12 mouse cellular contexts compared by ENCODE assay signal in the genomic region with DNA sequence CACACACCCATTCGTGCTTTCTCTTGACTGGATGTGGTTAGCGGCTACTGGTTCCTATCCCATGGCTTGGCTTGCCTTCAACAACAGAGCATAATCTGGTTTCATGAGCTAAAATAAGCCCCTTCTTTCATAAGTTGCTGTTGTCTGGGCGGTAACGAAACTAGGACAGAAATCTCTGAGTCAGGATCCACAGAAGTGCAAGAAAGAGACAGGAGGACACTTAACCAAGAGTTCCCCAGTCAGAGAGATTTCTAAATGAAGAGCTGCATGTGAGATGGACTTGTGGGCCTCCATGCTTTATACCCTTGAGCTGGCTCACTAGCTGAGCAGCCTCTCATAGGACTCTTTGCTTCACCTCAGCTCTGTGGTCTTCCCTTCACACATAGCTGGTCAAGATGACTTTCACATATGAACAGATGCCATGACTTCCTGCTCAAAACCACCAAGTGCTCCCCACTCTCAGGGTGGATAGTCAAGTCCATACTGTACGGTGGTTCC. TPM values are rescaled to one million over a fixed set of nuclear protein-coding genes. Genes with fewer than 3 reads are reported as not detected.
A peak's percentile ranks its signal among the peaks of the same experiment; 100 is the strongest.
DNase-seq lines count a peak whose midpoint lies in the region; ATAC-seq and TF ChIP-seq lines count a peak whose summit lies in the region.
"Had no signal": no experiment of that assay in that cellular context is flagged by ENCODE, and none has a peak within 500 bp of the region (broad histone marks: within the 10 kb centered on the region; RNA-seq: fewer than 3 reads in every experiment).

No protein-coding gene starts in this region.

- no peak overlapping the region for H3K4me2 ChIP-seq in liver, embryonic 11.5 days

- H3K9me3 ChIP-seq in liver, embryonic 11.5 days (ENCODE audit: control insufficient read depth, low read length) = no peaks in the 10 kb centered on the region
- no peaks in the 10 kb centered on the region for H3K9me3 ChIP-seq in MEL (replicated peaks; ENCODE audit: insufficient read depth, low read length)

- no peaks in the 10 kb centered on the region for H3K36me3 ChIP-seq in liver, adult 2 months (ENCODE audit: control insufficient read depth, insufficient read depth, low read length)
- no peaks in the 10 kb centered on the region for H3K36me3 ChIP-seq in liver, embryonic 11.5 days (ENCODE audit: control insufficient read depth, insufficient read depth, low read length)
- peaks cover 0 to 26% of the 10 kb centered on the region in 2 experiments; a peak in 2 of 4 replicates for H3K36me3 ChIP-seq in MEL (ENCODE audit: control insufficient read depth in 1 of 2, insufficient read depth in 2 of 2, low read length in 2 of 2)

- WGBS in liver, adult 2 months = 82% methylated on average over 5 of the region's 5 CpGs
- WGBS in liver, embryonic 11.5 days = 85% methylated on average over 5 of the region's 5 CpGs

- no peak for TF ChIP-seq EP300 in MEL (IDR thresholded peaks at IDR 0.05; ENCODE audit: low read depth in 1 of 2, low read length in 2 of 2)

- H3K27me3 ChIP-seq in liver, adult 2 months (ENCODE audit: control insufficient read depth, insufficient read depth, low read length) = no peaks in the 10 kb centered on the region
- H3K27me3 ChIP-seq in liver, embryonic 11.5 days (replicated peaks; ENCODE audit: control insufficient read depth, insufficient read depth, low read length) = no peaks in the 10 kb centered on the region
- no peaks in the 10 kb centered on the region for H3K27me3 ChIP-seq in MEL (ENCODE audit: control insufficient read depth in 1 of 2, insufficient read depth in 2 of 2, low read length in 2 of 2)

- no peak for TF ChIP-seq RAD21 in MEL (IDR thresholded peaks at IDR 0.05; ENCODE audit: low read depth, low read length)

- DNase-seq in liver, adult 2 months (ENCODE audit: extremely low read depth, low read depth, low spot score) = peak; percentile 46
- no peak for DNase-seq in liver, embryonic 11.5 days (ENCODE audit: low spot score)
- peak; percentile 46 for DNase-seq in MEL (ENCODE audit: low read depth, low spot score)
- DNase-seq in cerebellum, postnatal 10 days = no peak
- no peak for DNase-seq in layer of hippocampus, postnatal 10 days (ENCODE audit: low spot score in 2 of 2)
- DNase-seq: cerebellum, adult 9-11 months; layer of hippocampus, postnatal 36 days; lung, adult 2 months had no signal

- TF ChIP-seq POLR2A in liver, adult 2 months (IDR thresholded peaks at IDR 0.05; ENCODE audit: extremely low read depth, insufficient read depth, low read length) = no peak
- TF ChIP-seq POLR2A in MEL (IDR thresholded peaks at IDR 0.05; ENCODE audit: control insufficient read depth in 1 of 2, insufficient read depth in 1 of 2, low read depth in 1 of 2, low read length in 2 of 2, poor library complexity in 1 of 2) = no peak

- 0 out of 2 replicates have a peak overlapping the region, but pooled peaks have one; percentile 21 for H3K27ac ChIP-seq in liver, adult 2 months (replicated peaks; ENCODE audit: insufficient read depth, low read depth, low read length)
- H3K27ac ChIP-seq in liver, embryonic 11.5 days (ENCODE audit: low read depth, low read length) = no peak overlapping the region
- 0 out of 2 replicates have a peak overlapping the region, but pooled peaks have one; percentile 4 for H3K27ac ChIP-seq in MEL (ENCODE audit: control insufficient read depth, low read depth, low read length)
- H3K27ac ChIP-seq: stomach, postnatal 0 days had no signal

- H3K79me2 ChIP-seq in liver, adult 2 months (ENCODE audit: control insufficient read depth, insufficient read depth, low read length) = no peaks in the 10 kb centered on the region
- no peaks in the 10 kb centered on the region for H3K79me2 ChIP-seq in MEL (ENCODE audit: control insufficient read depth, insufficient read depth, low read length, poor library complexity)

- no peak overlapping the region for H3K4me3 ChIP-seq in liver, adult 2 months (ENCODE audit: insufficient read depth, low read depth, low read length)
- no peak overlapping the region for H3K4me3 ChIP-seq in liver, embryonic 11.5 days (ENCODE audit: low read depth, low read length)
- H3K4me3 ChIP-seq in MEL (ENCODE audit: control insufficient read depth in 1 of 2, insufficient read depth in 1 of 2, low read depth in 2 of 2, low read length in 2 of 2) = no peak overlapping the region

- ATAC-seq in liver, embryonic 11.5 days (replicated peaks; ENCODE audit: low FRiP score) = no peak
- peak; percentile 54 for ATAC-seq in granulocyte monocyte progenitor cell, adult 5-6 weeks (replicated peaks; ENCODE audit: poor library complexity, severe bottlenecking)
- peak; percentile 21; the same call in 1 of the 2 replicates for ATAC-seq in neutrophil, adult 5-6 weeks (ENCODE audit: extremely low read depth, insufficient number of reproducible peaks, low FRiP score, poor library complexity, severe bottlenecking)
- ATAC-seq: intestine, embryonic 16.5 days had no signal

- no peak for TF ChIP-seq CTCF in liver, adult 2 months (IDR thresholded peaks at IDR 0.05; ENCODE audit: low read depth, low read length)
- TF ChIP-seq CTCF in MEL (IDR thresholded peaks at IDR 0.05 in 2 of 3, conservative IDR thresholded peaks at IDR 0.05 in 1 of 3; ENCODE audit: control insufficient read depth in 1 of 3, insufficient read depth in 1 of 3, low read depth in 2 of 3, low read length in 3 of 3, poor library complexity in 1 of 3, severe bottlenecking in 1 of 3) = no peak

- no peak overlapping the region for H3K9ac ChIP-seq in liver, adult 2 months (ENCODE audit: low read depth, low read length)
- H3K9ac ChIP-seq in liver, embryonic 11.5 days (ENCODE audit: low read depth, low read length) = no peak overlapping the region
- H3K9ac ChIP-seq in MEL (ENCODE audit: control insufficient read depth, low read depth, low read length, poor library complexity, severe bottlenecking) = no peak overlapping the region

- peaks cover 2% of the 10 kb centered on the region; the same call in 1 of the 2 replicates for H3K4me1 ChIP-seq in liver, adult 2 months (ENCODE audit: control insufficient read depth, insufficient read depth, low read length)
- H3K4me1 ChIP-seq in liver, embryonic 11.5 days (replicated peaks; ENCODE audit: control insufficient read depth, insufficient read depth, low read length) = peaks cover 5% of the 10 kb centered on the region; the same call in 1 of the 2 replicates
- peaks cover 16 to 40% of the 10 kb centered on the region in 2 experiments for H3K4me1 ChIP-seq in MEL (ENCODE audit: control insufficient read depth in 1 of 2, insufficient read depth in 2 of 2, low read length in 2 of 2)

TF ChIP-seq in MEL, 35 proteins besides CTCF, POLR2A, EP300 and RAD21:
- TF ChIP-seq GABPA (IDR thresholded peaks at IDR 0.05; ENCODE audit: low read depth, low read length) (no peak), CHD2 (IDR thresholded peaks at IDR 0.05; ENCODE audit: low read length) (no peak), POLR2AphosphoS5 (IDR thresholded peaks at IDR 0.05; ENCODE audit: borderline replicate concordance, low read depth, low read length) (no peak), MXI1 (IDR thresholded peaks at IDR 0.05; ENCODE audit: low read depth, low read length) (no peak), BHLHE40 (IDR thresholded peaks at IDR 0.05; ENCODE audit: borderline replicate concordance, low read depth, low read length) (no peak), MYC (IDR thresholded peaks at IDR 0.05; ENCODE audit: low read depth, low read length) (no peak), ZKSCAN1 (IDR thresholded peaks at IDR 0.05; ENCODE audit: low read depth, low read length) (no peak), CHD1 (IDR thresholded peaks at IDR 0.05; ENCODE audit: low read depth, low read length) (no peak), MYB (IDR thresholded peaks at IDR 0.05; ENCODE audit: low read depth, low read length) (no peak)

RNA-seq across cellular contexts. Expression of a gene that starts 12.7 kb away (rescaled TPM):
- 2.9 and 7.3 TPM in 2 replicates for total RNA-seq in liver, adult 2 months (2014; rRNA removed)
- polyA plus RNA-seq in liver, adult 2 months (2012; rRNA removed) = 1.1 and 2.3 TPM in 2 replicates
- 13.3 and 16.0 TPM in 2 replicates for polyA plus RNA-seq in liver, embryonic 11.5 days (2014; fragmentation: Nextera tagmentation; extraction: Ambion mirVana)
- total RNA-seq in MEL (2012; rRNA removed) = 52.3 and 55.7 TPM in 2 replicates
- 10 to 100 TPM; 66.4 to 70.0 TPM for polyA plus RNA-seq in MEL (2012; ENCODE audit: insufficient read depth in 1 of 2, insufficient read length in 2 of 2, low read depth in 1 of 2, low replicate concordance in 2 of 2, missing spikeins in 1 of 2)
- total RNA-seq in granulocyte monocyte progenitor cell, adult 5-6 weeks (2014; fragmentation: Nextera tagmentation) = 43.5 and 55.4 TPM in 2 replicates
- 22.0 and 34.6 TPM in 2 replicates for total RNA-seq in granulocyte monocyte progenitor cell, adult 5-6 weeks (2017)
- total RNA-seq in neutrophil, adult 5-6 weeks (2017) = 162 TPM in 2 replicates
- total RNA-seq in layer of hippocampus, postnatal 10 days (2021) = 1 to 10 TPM; 5.9 to 7.2 TPM

RNA-seq across cellular contexts. Expression of a gene that starts 41.1 kb away (rescaled TPM):
- total RNA-seq in liver, adult 2 months (2014; rRNA removed) = not detected in 2 replicates
- polyA plus RNA-seq in liver, adult 2 months (2012; rRNA removed) = not detected in 2 replicates
- 1.2 and 2.0 TPM in 2 replicates for polyA plus RNA-seq in liver, embryonic 11.5 days (2014; fragmentation: Nextera tagmentation; extraction: Ambion mirVana)
- 0.04 TPM in 1 of 2 replicates, not detected in the other for total RNA-seq in MEL (2012; rRNA removed)
- polyA plus RNA-seq in MEL (2012; ENCODE audit: insufficient read depth in 1 of 2, insufficient read length in 2 of 2, low read depth in 1 of 2, low replicate concordance in 2 of 2, missing spikeins in 1 of 2) = under 1 TPM in 1 of 2 experiments, not detected in 1; 0.06 TPM
- not detected in 2 replicates for total RNA-seq in granulocyte monocyte progenitor cell, adult 5-6 weeks (2014; fragmentation: Nextera tagmentation)
- not detected in 2 replicates for total RNA-seq in granulocyte monocyte progenitor cell, adult 5-6 weeks (2017)
- total RNA-seq in neutrophil, adult 5-6 weeks (2017) = 0.49 TPM in 1 of 2 replicates, not detected in the other
- 10 to 100 TPM; 35.5 to 42.1 TPM for total RNA-seq in layer of hippocampus, postnatal 10 days (2021)

Comparison
In these comparisons a context has a peak if more than half of its experiments do, and no peak if none do; other contexts are left out.
1. DNase-seq: peak in liver, adult 2 months (single experiment) and MEL (single experiment); none in liver, embryonic 11.5 days (single experiment), cerebellum, postnatal 10 days (0 of 2) and layer of hippocampus, postnatal 10 days (0 of 2).
2. RNA of a gene that starts 41.1 kb away (total RNA-seq): 35.5 to 42.1 TPM in layer of hippocampus, postnatal 10 days; 0.04 TPM in MEL, not detected in liver, adult 2 months, not detected in granulocyte monocyte progenitor cell, adult 5-6 weeks and 0.49 TPM in neutrophil, adult 5-6 weeks; every median in the first group is over 10 times any median in the second.